Comparison of ENCODE assay signal across 7 mouse cellular contexts in the genomic region with DNA sequence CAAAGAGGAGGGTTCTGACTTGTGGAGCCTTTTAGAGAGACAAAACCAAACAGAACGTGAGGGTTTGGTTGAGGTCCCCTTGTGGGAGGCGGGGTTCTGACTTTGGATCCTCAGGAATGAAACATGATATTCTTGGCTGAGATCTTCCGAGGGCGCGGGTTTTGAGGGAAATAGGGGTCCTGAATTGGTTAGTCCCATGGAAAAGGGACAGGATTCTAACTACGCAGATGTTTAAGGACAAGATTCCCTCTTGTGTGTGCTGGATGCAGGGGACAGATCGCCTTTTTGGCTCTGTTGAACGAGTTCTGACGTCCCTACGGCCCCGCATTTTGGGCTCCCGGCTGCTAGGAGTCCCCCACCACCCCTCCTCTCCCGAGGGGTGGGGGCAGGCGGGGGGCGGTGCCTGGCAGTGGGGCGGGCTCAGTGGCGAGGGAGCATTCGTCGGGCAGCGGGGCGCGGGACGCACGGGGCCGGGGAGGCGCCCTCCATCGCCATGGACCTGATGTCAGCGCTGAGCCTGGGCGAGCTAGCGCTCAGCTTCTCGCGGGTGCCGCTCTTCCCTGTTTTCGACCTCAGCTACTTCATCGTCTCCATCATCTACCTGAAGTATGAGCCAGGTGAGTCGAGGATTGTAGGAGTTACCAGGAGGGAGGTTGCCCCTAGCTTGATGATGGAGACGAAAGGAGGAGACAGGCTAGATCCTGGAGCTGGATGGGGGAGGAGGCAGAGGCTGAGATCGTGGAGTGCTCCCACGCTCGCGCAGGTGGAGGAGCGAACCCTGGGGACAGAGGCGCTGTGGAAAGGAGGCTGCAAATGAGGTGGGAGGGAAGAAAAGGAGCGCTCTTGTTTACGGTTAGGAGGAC. TPM values are rescaled to one million over a fixed set of nuclear protein-coding genes. Genes with fewer than 3 reads are reported as not detected.
DNase-seq lines count a peak whose midpoint lies in the region; ATAC-seq and TF ChIP-seq lines count a peak whose summit lies in the region.

A gene (plus strand): TSS at position 445 of the 863 bp plus-strand sequence.

- DNase-seq in adrenal gland, postnatal 25 days = peak; percentile 83
- peak; percentile 85 for DNase-seq in embryonic facial prominence, embryonic 10.5 days (ENCODE audit: low spot score)
- peak; percentile 82 for DNase-seq in kidney, adult 18-20 months
- DNase-seq in midbrain, embryonic 14.5 days = peak; percentile 73
- peak in 1 of 2 experiments; percentile 58 for DNase-seq in spleen, adult 2 months (ENCODE audit: low read depth in 1 of 2, low spot score in 2 of 2)

- H3K27ac ChIP-seq in embryonic facial prominence, embryonic 10.5 days (replicated peaks) = peak within 1 kb of the TSS; percentile 91
- peak within 1 kb of the TSS; percentile 92 for H3K27ac ChIP-seq in limb, embryonic 12.5 days
- H3K27ac ChIP-seq in midbrain, embryonic 14.5 days (replicated peaks; ENCODE audit: low read depth, low read length) = peak within 1 kb of the TSS; percentile 84
- H3K27ac ChIP-seq in spleen, adult 2 months (ENCODE audit: insufficient read depth, low read length) = peak within 1 kb of the TSS; percentile 97

- no peaks in the 10 kb centered on the region for H3K9me3 ChIP-seq in embryonic facial prominence, embryonic 10.5 days
- H3K9me3 ChIP-seq in limb, embryonic 12.5 days = no peaks in the 10 kb centered on the region
- no peaks in the 10 kb centered on the region for H3K9me3 ChIP-seq in midbrain, embryonic 14.5 days (ENCODE audit: control insufficient read depth, low read length)

- peak within 1 kb of the TSS; percentile 74 for H3K4me3 ChIP-seq in embryonic facial prominence, embryonic 10.5 days
- peak within 1 kb of the TSS; percentile 64 for H3K4me3 ChIP-seq in limb, embryonic 12.5 days (replicated peaks)
- peak within 1 kb of the TSS; percentile 71 for H3K4me3 ChIP-seq in midbrain, embryonic 14.5 days (replicated peaks; ENCODE audit: low read depth, low read length)
- peak within 1 kb of the TSS; percentile 91 for H3K4me3 ChIP-seq in spleen, adult 2 months (ENCODE audit: extremely low read depth, insufficient read depth, insufficient read length)

- H3K9ac ChIP-seq in limb, embryonic 12.5 days (replicated peaks) = peak within 1 kb of the TSS; percentile 69
- peak within 1 kb of the TSS; percentile 61 for H3K9ac ChIP-seq in midbrain, embryonic 14.5 days (replicated peaks; ENCODE audit: low read length)

- H3K4me2 ChIP-seq in limb, embryonic 12.5 days = peak within 1 kb of the TSS; percentile 96
- peak within 1 kb of the TSS; percentile 97 for H3K4me2 ChIP-seq in midbrain, embryonic 14.5 days (ENCODE audit: low read length)

- TF ChIP-seq CTCF in spleen, adult 2 months (IDR thresholded peaks at IDR 0.05; ENCODE audit: extremely low read depth, insufficient read depth, insufficient read length, insufficient replicate concordance) = no peak

- no peak for TF ChIP-seq POLR2A in spleen, adult 2 months (IDR thresholded peaks at IDR 0.05; ENCODE audit: low read depth, low read length)

- peak; percentile 57 for ATAC-seq in granulocyte monocyte progenitor cell, adult 5-6 weeks (replicated peaks; ENCODE audit: poor library complexity, severe bottlenecking)
- ATAC-seq in limb, embryonic 12.5 days (ENCODE audit: insufficient number of reproducible peaks, insufficient read depth, low FRiP score, low TSS enrichment, low read depth) = no peak; the same call in 1 of the 2 replicates
- ATAC-seq in midbrain, embryonic 14.5 days (ENCODE audit: low FRiP score, low TSS enrichment) = peak; percentile 49

- H3K27me3 ChIP-seq in embryonic facial prominence, embryonic 10.5 days (replicated peaks; ENCODE audit: low read depth, poor library complexity, severe bottlenecking) = no peaks in the 10 kb centered on the region
- H3K27me3 ChIP-seq in limb, embryonic 12.5 days = no peaks in the 10 kb centered on the region
- H3K27me3 ChIP-seq in midbrain, embryonic 14.5 days (ENCODE audit: control insufficient read depth, insufficient read depth, low read length) = no peaks in the 10 kb centered on the region
- no peaks in the 10 kb centered on the region for H3K27me3 ChIP-seq in spleen, adult 2 months (ENCODE audit: control insufficient read depth, insufficient read depth, low read length)

- H3K4me1 ChIP-seq in embryonic facial prominence, embryonic 10.5 days = peaks cover 22% of the 10 kb centered on the region
- peaks cover 23% of the 10 kb centered on the region for H3K4me1 ChIP-seq in limb, embryonic 12.5 days (replicated peaks)
- H3K4me1 ChIP-seq in midbrain, embryonic 14.5 days (ENCODE audit: control insufficient read depth, insufficient read depth, low read length) = peaks cover 18% of the 10 kb centered on the region
- H3K4me1 ChIP-seq in spleen, adult 2 months (ENCODE audit: control insufficient read depth, insufficient read depth, insufficient read length) = peaks cover 5% of the 10 kb centered on the region; the same call in 1 of the 2 replicates

- WGBS in embryonic facial prominence, embryonic 10.5 days = under 1% methylated on average over 45 of the region's 45 CpGs
- under 1% methylated on average over 45 of the region's 45 CpGs for WGBS in limb, embryonic 12.5 days
- WGBS in midbrain, embryonic 14.5 days = 1% methylated on average over 43 of the region's 45 CpGs
- WGBS in spleen, adult 2 months = under 1% methylated on average over 45 of the region's 45 CpGs

- H3K36me3 ChIP-seq in embryonic facial prominence, embryonic 10.5 days (replicated peaks) = peaks cover 30% of the 10 kb centered on the region
- H3K36me3 ChIP-seq in limb, embryonic 12.5 days = peaks cover 27% of the 10 kb centered on the region
- H3K36me3 ChIP-seq in midbrain, embryonic 14.5 days (ENCODE audit: control insufficient read depth, insufficient read depth, low read length) = peaks cover 22% of the 10 kb centered on the region
- peaks cover 13% of the 10 kb centered on the region for H3K36me3 ChIP-seq in spleen, adult 2 months (ENCODE audit: control insufficient read depth, insufficient read depth, low read length)

RNA-seq across cellular contexts. Expression of the gene that starts here (rescaled TPM):
- 7.5 and 11.7 TPM in 2 replicates for total RNA-seq in adrenal gland, postnatal 25 days (2021)
- polyA plus RNA-seq in embryonic facial prominence, embryonic 10.5 days (2016; fragmentation: Nextera tagmentation; extraction: Ambion mirVana) = 9.8 and 11.2 TPM in 2 replicates
- total RNA-seq in granulocyte monocyte progenitor cell, adult 5-6 weeks (2014; fragmentation: Nextera tagmentation) = 1.7 and 2.0 TPM in 2 replicates
- 0.09 and 0.21 TPM in 2 replicates for total RNA-seq in granulocyte monocyte progenitor cell, adult 5-6 weeks (2017)
- 15.5 and 16.5 TPM in 2 replicates for polyA plus RNA-seq in limb, embryonic 12.5 days (2016; fragmentation: Nextera tagmentation; extraction: Ambion mirVana)
- polyA plus RNA-seq in midbrain, embryonic 14.5 days (2014; fragmentation: Nextera tagmentation; extraction: Ambion mirVana) = 21.1 and 21.5 TPM in 2 replicates
- polyA plus RNA-seq in spleen, adult 2 months (2012; rRNA removed) = 5.6 and 5.9 TPM in 2 replicates
